Mouse (Mus musculus): ENCODE data around the gene Rnf141. TPM values are rescaled to one million over a fixed set of nuclear protein-coding genes. Genes with fewer than 3 reads are reported as not detected.

Gene Rnf141
- total RNA-seq, 2 experiments from 2014 or later = 51.9 to 57.6 TPM

DNA sequence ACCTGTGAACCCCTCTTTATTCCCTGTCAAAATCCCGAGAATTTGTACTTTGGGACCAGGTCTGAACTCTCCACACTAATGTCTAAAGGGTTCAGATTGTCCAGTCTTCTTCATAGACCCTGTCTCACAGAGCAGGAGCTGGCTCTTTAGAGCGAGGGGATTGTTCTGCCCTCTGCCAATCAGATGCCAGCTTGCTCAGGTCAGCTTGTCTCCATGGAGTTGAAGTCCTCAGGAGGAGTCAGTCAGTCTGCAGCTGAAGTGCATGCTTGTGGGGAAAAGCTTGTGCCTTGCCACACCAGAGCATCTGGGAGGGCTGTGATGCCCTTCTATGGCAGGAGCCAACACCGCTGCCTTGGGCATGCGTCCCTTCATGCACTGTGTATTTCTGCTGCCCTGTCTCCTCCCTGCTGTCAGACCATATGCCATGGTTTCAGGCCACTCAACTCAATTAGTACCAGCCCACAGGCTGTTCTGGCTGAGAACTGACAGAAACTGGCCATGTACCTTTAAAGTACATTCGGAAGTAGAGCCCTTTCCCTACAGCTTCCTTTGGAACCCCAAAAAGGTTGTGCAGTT is 81.6 kb downstream of the Rnf141 start:
- DNase-seq = no peak

- no peak for DNase-seq
Observed at GRCm38 (mm10) chr7:110756440-110756839, 87.8 kb downstream of the Rnf141 start.

DNA sequence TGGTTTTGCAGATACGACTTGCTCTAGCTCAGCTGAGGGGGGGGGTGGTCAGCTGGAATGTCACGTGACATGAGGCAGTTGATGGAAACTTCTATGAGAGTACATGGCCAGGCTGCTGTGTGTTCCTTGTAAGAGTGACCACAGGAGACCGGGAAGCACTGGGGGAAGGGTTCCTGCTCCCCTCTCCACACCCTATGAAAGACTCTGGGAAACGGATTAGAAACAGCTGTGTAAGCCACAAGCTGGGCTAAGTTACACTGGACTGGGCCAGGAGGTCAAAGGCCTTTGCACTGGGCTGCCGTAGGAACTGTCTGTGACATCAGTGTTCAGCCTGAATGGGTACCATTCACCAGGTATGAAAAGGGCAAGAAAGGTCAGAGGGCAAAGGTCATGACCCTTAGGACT is 90.3 kb downstream of the Rnf141 start:
- DNase-seq = no peak

DNA sequence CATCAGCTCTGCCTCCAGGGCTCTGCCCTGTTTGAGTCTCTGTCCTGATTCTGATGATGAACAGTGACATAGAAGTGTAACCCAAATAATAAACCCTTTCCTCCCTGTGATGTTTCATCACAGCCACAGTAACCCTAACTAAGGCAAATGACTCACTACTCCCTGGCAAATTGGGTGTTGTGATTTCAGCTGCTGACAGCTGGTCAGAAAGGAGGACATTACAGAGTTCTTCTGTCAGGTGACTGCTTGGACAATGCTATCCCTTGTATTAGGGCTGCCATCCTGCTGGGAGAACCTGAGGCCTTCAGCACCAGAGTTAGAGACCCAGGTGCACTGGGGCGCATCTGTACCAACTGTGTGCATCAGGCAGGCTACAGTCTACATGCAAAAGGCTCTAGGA is 90.9 kb downstream of the Rnf141 start:
- no peak for DNase-seq

GRCm38 (mm10) chr7:110751634-110752033 is 92.6 kb downstream of the Rnf141 start:
- DNase-seq = no peak

- no peak for DNase-seq
Observed at GRCm38 (mm10) chr7:110750834-110751233, 93.4 kb downstream of the Rnf141 start.

Small RNA genes lying within 50 kb of the gene (microRNA-seq; reads per million reads assigned to microRNA genes)
- gene Gm47282 = 0 reads per million in 2 experiments

Other genes with a start within 250 kb of the Rnf141 start
- gene Sbf2, start 229.5 kb downstream of the Rnf141 start, total RNA-seq (2021) = 10 to 100 TPM; 68.4 to 70.1 TPM
- gene Adm, start 216.8 kb downstream of the Rnf141 start, total RNA-seq (2021) = 10 to 100 TPM; 17.1 to 18.2 TPM
- gene Ampd3, start 76.3 kb downstream of the Rnf141 start, total RNA-seq (2021) = 10 to 100 TPM; 23.8 to 30.3 TPM
- gene Lyve1, start 18.8 kb upstream of the Rnf141 start, total RNA-seq (2021) = 10 to 100 TPM in 1 of 2 experiments, 1 to 10 TPM in 1; 9.0 to 10.2 TPM
- 10 to 100 TPM; 10.4 to 13.2 TPM for gene Mrvi1, start 138.0 kb upstream of the Rnf141 start, total RNA-seq (2021)
- gene Ctr9, start 184.5 kb upstream of the Rnf141 start, total RNA-seq (2021) = 10 to 100 TPM; 29.1 to 32.2 TPM
- gene Eif4g2, start 238.6 kb upstream of the Rnf141 start, total RNA-seq (2021) = 1,000 to 10,000 TPM in 1 of 2 experiments, 100 to 1,000 TPM in 1; 990 to 1,046 TPM